Mouse (Mus musculus) heart, embryonic 12.5 days (tissue): ENCODE results near the gene Helb. TPM values are rescaled to one million over a fixed set of nuclear protein-coding genes. Genes with fewer than 3 reads are reported as not detected.

ENCODE experiments used
- ATAC-seq: fragments of 200-750 bp; cut with Nextera tagmentation; 2 replicates; pipeline ENCODE4 v1.8.0; 2017; ENCODE audit warnings: moderate TSS enrichment, moderate library complexity; ENCODE audit not compliant: insufficient number of reproducible peaks, low FRiP score
- H3K27ac ChIP-seq: fragments of 300-500 bp; sonication (generic); 2 replicates; pipeline ENCODE4 v1.5.1; 2016; ENCODE audit warnings: mild to moderate bottlenecking, moderate library complexity; ENCODE audit not compliant: poor library complexity, severe bottlenecking
- H3K27me3 ChIP-seq: fragments of 300-500 bp; sonication (generic); replicated peaks from 2 replicates; pipeline ENCODE4 v1.6.1; 2016; ENCODE audit warnings: mild to moderate bottlenecking, moderate library complexity
- H3K36me3 ChIP-seq: fragments of 300-500 bp; sonication (generic); 2 replicates; pipeline ENCODE4 v1.6.1; 2016; ENCODE audit warnings: mild to moderate bottlenecking, moderate library complexity
- H3K4me1 ChIP-seq: fragments of 300-500 bp; sonication (generic); replicated peaks from 2 replicates; pipeline ENCODE4 v1.6.1; 2016; ENCODE audit warnings: mild to moderate bottlenecking
- H3K4me2 ChIP-seq: fragments of 300-500 bp; sonication (generic); 2 replicates; pipeline ENCODE4 v1.6.1; 2016; ENCODE audit warnings: mild to moderate bottlenecking, moderate library complexity
- H3K4me3 ChIP-seq: fragments of 300-500 bp; sonication (generic); 2 replicates; pipeline ENCODE4 v1.5.1; 2016; ENCODE audit warnings: mild to moderate bottlenecking
- H3K9ac ChIP-seq: fragments of 300-500 bp; sonication (generic); 2 replicates; pipeline ENCODE4 v1.6.1; 2016; ENCODE audit warnings: mild to moderate bottlenecking, moderate library complexity
- H3K9me3 ChIP-seq: fragments of 300-500 bp; sonication (generic); replicated peaks from 2 replicates; pipeline ENCODE4 v1.6.1; 2016; ENCODE audit warnings: mild to moderate bottlenecking, moderate library complexity
- WGBS: fragments of 180-500 bp; shearing (Covaris S2); methylation state at CpG from one replicate; pipeline ENCODE4 v1.1.7; 2016; 5-methylcytosine and 5-hydroxymethylcytosine counted together
- polyA plus RNA-seq: library from polyadenylated mRNA; unstranded; fragments of >200 nt; fragmentation: Nextera tagmentation; extraction: Ambion mirVana; gene quantifications from 2 replicates; pipeline ENCODE4 v1.2.1, GENCODE M21; 2016

Helb gene
- 6.3 and 8.1 TPM in 2 replicates for polyA plus RNA-seq

- under 1% methylated on average over 55 of the region's 55 CpGs for WGBS
- Histone ChIP-seq H3K4me1 (peaks cover 4% of the 10 kb centered on the region; the same call in 1 of the 2 replicates), H3K27me3 (no peaks in the 10 kb centered on the region), H3K9me3 (no peaks in the 10 kb centered on the region), H3K4me2 (peak within 1 kb of the TSS; percentile 78), H3K9ac (peak within 1 kb of the TSS; percentile 77), H3K4me3 (peak within 1 kb of the TSS; percentile 77), H3K36me3 (peaks cover 5% of the 10 kb centered on the region), H3K27ac (peak within 1 kb of the TSS; percentile 86)
- peak; percentile 99 for ATAC-seq
Observed at GRCm38 (mm10) chr10:120112507-120113396, at the start of gene Helb. Gene Helb (minus strand): TSS chr10:120112987.

GRCm38 (mm10) chr10:120160533-120160932 lies 47.7 kb upstream of the Helb start:
- Histone ChIP-seq H3K27me3 (no peaks in the 10 kb centered on the region), H3K36me3 (no peaks in the 10 kb centered on the region), H3K27ac (no peak overlapping the region), H3K9ac (no peak overlapping the region), H3K4me2 (no peak overlapping the region), H3K9me3 (no peaks in the 10 kb centered on the region), H3K4me1 (no peaks in the 10 kb centered on the region), H3K4me3 (no peak overlapping the region)
- no peak for ATAC-seq
- 74% methylated on average over 9 of the region's 9 CpGs for WGBS

GRCm38 (mm10) chr10:120153911-120154310 lies 41.1 kb upstream of the Helb start:
- Histone ChIP-seq H3K36me3 (no peaks in the 10 kb centered on the region), H3K4me2 (no peak overlapping the region), H3K9me3 (peaks cover 3% of the 10 kb centered on the region; the same call in 1 of the 2 replicates), H3K27me3 (no peaks in the 10 kb centered on the region), H3K9ac (no peak overlapping the region), H3K4me1 (no peaks in the 10 kb centered on the region), H3K27ac (no peak overlapping the region), H3K4me3 (no peak overlapping the region)
- 81% methylated on average over 2 of the region's 2 CpGs for WGBS
- no peak for ATAC-seq

- Histone ChIP-seq H3K27me3 (no peaks in the 10 kb centered on the region), H3K4me3 (no peak overlapping the region), H3K4me1 (no peaks in the 10 kb centered on the region), H3K4me2 (no peak overlapping the region), H3K36me3 (no peaks in the 10 kb centered on the region), H3K9ac (no peak overlapping the region), H3K9me3 (peaks cover 3% of the 10 kb centered on the region; the same call in 1 of the 2 replicates), H3K27ac (no peak overlapping the region)
- WGBS, result 86% methylated on average over 7 of the region's 7 CpGs
- ATAC-seq, result no peak
Observed at GRCm38 (mm10) chr10:120151672-120152071, 38.9 kb upstream of the Helb start.

- ATAC-seq, result no peak
- H3K4me3 ChIP-seq, result no peak overlapping the region
- WGBS, result 65% methylated on average over 10 of the region's 10 CpGs
Observed at GRCm38 (mm10) chr10:120140916-120141516, 28.2 kb upstream of the Helb start.

GRCm38 (mm10) chr10:120140193-120140592 lies 27.4 kb upstream of the Helb start:
- Histone ChIP-seq H3K4me3 (no peak overlapping the region), H3K4me2 (no peak overlapping the region), H3K27ac (no peak overlapping the region), H3K9me3 (peaks cover 23% of the 10 kb centered on the region), H3K4me1 (no peaks in the 10 kb centered on the region), H3K27me3 (no peaks in the 10 kb centered on the region), H3K9ac (no peak overlapping the region), H3K36me3 (no peaks in the 10 kb centered on the region)
- ATAC-seq, result no peak
- 55% methylated on average over 4 of the region's 4 CpGs for WGBS

More at GRCm38 (mm10) chr10:120140916-120141516, 28.2 kb upstream of the Helb start:
- H3K27me3 ChIP-seq, result no peaks in the 10 kb centered on the region
- H3K4me2 ChIP-seq, result no peak overlapping the region
- no peak overlapping the region for H3K9ac ChIP-seq
- H3K4me1 ChIP-seq, result no peaks in the 10 kb centered on the region
- no peak overlapping the region for H3K27ac ChIP-seq
- H3K9me3 ChIP-seq, result peaks cover 22% of the 10 kb centered on the region
- H3K36me3 ChIP-seq, result no peaks in the 10 kb centered on the region

- Histone ChIP-seq H3K36me3 (no peaks in the 10 kb centered on the region), H3K27ac (no peak overlapping the region), H3K27me3 (no peaks in the 10 kb centered on the region), H3K4me3 (no peak overlapping the region), H3K9me3 (peaks cover 7% of the 10 kb centered on the region), H3K4me2 (no peak overlapping the region), H3K9ac (no peak overlapping the region), H3K4me1 (no peaks in the 10 kb centered on the region)
- 75% methylated on average over 12 of the region's 12 CpGs for WGBS
- no peak for ATAC-seq
Observed at GRCm38 (mm10) chr10:120136020-120136562, 23.3 kb upstream of the Helb start.

GRCm38 (mm10) chr10:120133697-120134096 lies 20.9 kb upstream of the Helb start:
- Histone ChIP-seq H3K27ac (no peak overlapping the region), H3K36me3 (no peaks in the 10 kb centered on the region), H3K4me1 (no peaks in the 10 kb centered on the region), H3K27me3 (0 out of 2 replicates have a peak, but pooled peaks cover 6% of the 10 kb centered on the region), H3K9ac (no peak overlapping the region), H3K9me3 (peaks cover 12% of the 10 kb centered on the region), H3K4me2 (no peak overlapping the region), H3K4me3 (no peak overlapping the region)
- WGBS, result 69% methylated on average over 11 of the region's 11 CpGs
- ATAC-seq, result no peak

GRCm38 (mm10) chr10:120130621-120131020 lies 17.8 kb upstream of the Helb start:
- no peak for ATAC-seq
- no peak overlapping the region for H3K9ac ChIP-seq
- H3K4me2 ChIP-seq, result no peak overlapping the region
- no peak overlapping the region for H3K27ac ChIP-seq
- H3K36me3 ChIP-seq, result no peaks in the 10 kb centered on the region
- no peaks in the 10 kb centered on the region for H3K4me1 ChIP-seq
- H3K27me3 ChIP-seq, result peaks cover 14% of the 10 kb centered on the region; the same call in 1 of the 2 replicates
- WGBS, result 55% methylated on average over 16 of the region's 16 CpGs
- no peak overlapping the region for H3K4me3 ChIP-seq
- 0 out of 2 replicates have a peak, but pooled peaks cover 5% of the 10 kb centered on the region for H3K9me3 ChIP-seq

- 39% methylated on average over 13 of the region's 13 CpGs for WGBS
- Histone ChIP-seq H3K27me3 (peaks cover 14% of the 10 kb centered on the region; the same call in 1 of the 2 replicates), H3K4me2 (peak overlapping the region; percentile 36), H3K4me3 (peak overlapping the region; percentile 8; the same call in 1 of the 2 replicates), H3K27ac (no peak overlapping the region), H3K9ac (0 out of 2 replicates have a peak overlapping the region, but pooled peaks have one; percentile 30), H3K36me3 (no peaks in the 10 kb centered on the region), H3K4me1 (no peaks in the 10 kb centered on the region; the same call in 1 of the 2 replicates), H3K9me3 (0 out of 2 replicates have a peak, but pooled peaks cover 5% of the 10 kb centered on the region)
- no peak for ATAC-seq
Observed at GRCm38 (mm10) chr10:120128601-120129277, 16.0 kb upstream of the Helb start.
